Comparison of ENCODE assay signal across 14 mouse cellular contexts in genomic region chr2:73357004-73357403, GRCm38 (mm10). TPM values are rescaled to one million over a fixed set of nuclear protein-coding genes. Genes with fewer than 3 reads are reported as not detected.
A peak's percentile ranks its signal among the peaks of the same experiment; 100 is the strongest.
DNase-seq lines count a peak whose midpoint lies in the region; ATAC-seq lines count a peak whose summit lies in the region.
"Had no signal": no experiment of that assay in that cellular context is flagged by ENCODE, and none has a peak within 500 bp of the region (broad histone marks: within the 10 kb centered on the region; RNA-seq: fewer than 3 reads in every experiment).

No protein-coding gene starts in this region.

- no peaks in the 10 kb centered on the region for H3K9me3 ChIP-seq in heart, embryonic 13.5 days
- H3K9me3 ChIP-seq in heart, embryonic 10.5 days = no peaks in the 10 kb centered on the region
- H3K9me3 ChIP-seq in lung, embryonic 16.5 days (ENCODE audit: control insufficient read depth, low read length) = no peaks in the 10 kb centered on the region
- H3K9me3 ChIP-seq in intestine, embryonic 16.5 days (ENCODE audit: control insufficient read depth, low read length) = no peaks in the 10 kb centered on the region
- H3K9me3 ChIP-seq in midbrain, embryonic 15.5 days = no peaks in the 10 kb centered on the region
- H3K9me3 ChIP-seq: forebrain, embryonic 12.5 days had no signal

- peaks cover 3% of the 10 kb centered on the region for H3K4me1 ChIP-seq in heart, embryonic 13.5 days
- peaks cover 3% of the 10 kb centered on the region for H3K4me1 ChIP-seq in heart, embryonic 10.5 days
- peaks cover 2% of the 10 kb centered on the region; the same call in 1 of the 2 replicates for H3K4me1 ChIP-seq in lung, embryonic 16.5 days (replicated peaks; ENCODE audit: control insufficient read depth, insufficient read depth, low read length)
- no peaks in the 10 kb centered on the region for H3K4me1 ChIP-seq in intestine, embryonic 16.5 days (ENCODE audit: control insufficient read depth, insufficient read depth, low read length)
- no peaks in the 10 kb centered on the region for H3K4me1 ChIP-seq in midbrain, embryonic 15.5 days

- no peak overlapping the region for H3K9ac ChIP-seq in heart, embryonic 13.5 days
- peak overlapping the region; percentile 35; the same call in 1 of the 2 replicates for H3K9ac ChIP-seq in lung, embryonic 16.5 days (ENCODE audit: low read length)
- no peak overlapping the region for H3K9ac ChIP-seq in intestine, embryonic 16.5 days (ENCODE audit: low read depth, low read length)
- no peak overlapping the region for H3K9ac ChIP-seq in midbrain, embryonic 15.5 days
- H3K9ac ChIP-seq: forebrain, embryonic 12.5 days had no signal

- no peaks in the 10 kb centered on the region for H3K36me3 ChIP-seq in heart, embryonic 13.5 days
- H3K36me3 ChIP-seq in heart, embryonic 10.5 days = 0 out of 2 replicates have a peak, but pooled peaks cover 3% of the 10 kb centered on the region
- no peaks in the 10 kb centered on the region for H3K36me3 ChIP-seq in lung, embryonic 16.5 days (ENCODE audit: control insufficient read depth, insufficient read depth, low read length)
- no peaks in the 10 kb centered on the region for H3K36me3 ChIP-seq in intestine, embryonic 16.5 days (ENCODE audit: control insufficient read depth, insufficient read depth, low read length)
- 0 out of 2 replicates have a peak, but pooled peaks cover 3% of the 10 kb centered on the region for H3K36me3 ChIP-seq in midbrain, embryonic 15.5 days (replicated peaks)
- H3K36me3 ChIP-seq: forebrain, embryonic 12.5 days had no signal

- no peak for ATAC-seq in heart, embryonic 13.5 days (ENCODE audit: extremely low read depth, insufficient number of reproducible peaks, low FRiP score, low TSS enrichment)
- no peak for ATAC-seq in lung, embryonic 16.5 days (ENCODE audit: low read depth)
- ATAC-seq in intestine, embryonic 16.5 days = no peak
- ATAC-seq in midbrain, embryonic 15.5 days (replicated peaks) = no peak
- ATAC-seq in granulocyte monocyte progenitor cell, adult 5-6 weeks (replicated peaks; ENCODE audit: poor library complexity, severe bottlenecking) = no peak
- ATAC-seq: Patski had no signal

- H3K4me3 ChIP-seq in heart, embryonic 13.5 days = no peak overlapping the region
- no peak overlapping the region for H3K4me3 ChIP-seq in heart, embryonic 10.5 days
- H3K4me3 ChIP-seq in lung, embryonic 16.5 days (ENCODE audit: low read length) = 0 out of 2 replicates have a peak overlapping the region, but pooled peaks have one; percentile 6
- no peak overlapping the region for H3K4me3 ChIP-seq in intestine, embryonic 16.5 days (ENCODE audit: low read length)
- H3K4me3 ChIP-seq in midbrain, embryonic 15.5 days = no peak overlapping the region
- H3K4me3 ChIP-seq: forebrain, embryonic 12.5 days had no signal

- H3K27ac ChIP-seq in heart, embryonic 13.5 days (replicated peaks) = no peak overlapping the region
- no peak overlapping the region for H3K27ac ChIP-seq in heart, embryonic 10.5 days
- no peak overlapping the region for H3K27ac ChIP-seq in lung, embryonic 16.5 days (ENCODE audit: low read length)
- no peak overlapping the region for H3K27ac ChIP-seq in intestine, embryonic 16.5 days (ENCODE audit: low read length)
- H3K27ac ChIP-seq in midbrain, embryonic 15.5 days = no peak overlapping the region
- H3K27ac ChIP-seq: forebrain, embryonic 12.5 days; kidney, postnatal 0 days; macrophage had no signal

- 70% methylated on average over 18 of the region's 18 CpGs for WGBS in heart, embryonic 13.5 days
- WGBS in heart, embryonic 10.5 days = 70% methylated on average over 18 of the region's 18 CpGs
- WGBS in lung, embryonic 16.5 days = 61% methylated on average over 18 of the region's 18 CpGs
- 63% methylated on average over 18 of the region's 18 CpGs for WGBS in intestine, embryonic 16.5 days
- 83% methylated on average over 18 of the region's 18 CpGs for WGBS in midbrain, embryonic 15.5 days

- no peaks in the 10 kb centered on the region for H3K27me3 ChIP-seq in heart, embryonic 13.5 days (replicated peaks)
- H3K27me3 ChIP-seq in heart, embryonic 10.5 days (ENCODE audit: insufficient read depth, poor library complexity, severe bottlenecking) = no peaks in the 10 kb centered on the region
- no peaks in the 10 kb centered on the region for H3K27me3 ChIP-seq in lung, embryonic 16.5 days (ENCODE audit: control insufficient read depth, insufficient read depth, low read depth, low read length)
- no peaks in the 10 kb centered on the region for H3K27me3 ChIP-seq in intestine, embryonic 16.5 days (replicated peaks; ENCODE audit: control insufficient read depth, insufficient read depth, low read length)
- no peaks in the 10 kb centered on the region for H3K27me3 ChIP-seq in midbrain, embryonic 15.5 days (replicated peaks)
- H3K27me3 ChIP-seq: forebrain, embryonic 12.5 days; Patski had no signal

- DNase-seq in heart, embryonic 10.5 days (ENCODE audit: low spot score) = no peak
- DNase-seq in lung, postnatal 36 days = no peak
- DNase-seq in left cerebral cortex, adult 8-10 months (ENCODE audit: low spot score in 2 of 2) = no peak
- DNase-seq: right cerebral cortex, postnatal 4 days; thymus, postnatal 25 days had no signal

- H3K4me2 ChIP-seq in heart, embryonic 13.5 days = 0 out of 2 replicates have a peak overlapping the region, but pooled peaks have one; percentile 24
- H3K4me2 ChIP-seq in lung, embryonic 16.5 days (ENCODE audit: low read depth, low read length) = peak overlapping the region; percentile 29
- H3K4me2 ChIP-seq in intestine, embryonic 16.5 days (ENCODE audit: low read depth, low read length) = peak overlapping the region; percentile 11; the same call in 1 of the 2 replicates
- no peak overlapping the region for H3K4me2 ChIP-seq in midbrain, embryonic 15.5 days
- H3K4me2 ChIP-seq: forebrain, embryonic 12.5 days had no signal

RNA-seq across cellular contexts. Expression of gene Gpr155, which starts 29.4 kb away (rescaled TPM):
- 4.8 and 4.9 TPM in 2 replicates for polyA plus RNA-seq in heart, embryonic 13.5 days (2015; fragmentation: Nextera tagmentation; extraction: Ambion mirVana)
- polyA plus RNA-seq in heart, embryonic 10.5 days (2016; fragmentation: Nextera tagmentation; extraction: Ambion mirVana) = 3.5 and 4.7 TPM in 2 replicates
- 5.6 and 6.3 TPM in 2 replicates for polyA plus RNA-seq in lung, embryonic 16.5 days (2015; fragmentation: Nextera tagmentation; extraction: Ambion mirVana)
- 15.1 and 17.5 TPM in 2 replicates for polyA plus RNA-seq in intestine, embryonic 16.5 days (2015; fragmentation: Nextera tagmentation; extraction: Ambion mirVana)
- total RNA-seq in left cerebral cortex, adult 8-10 months (2022) = 10 to 100 TPM; 43.1 to 50.3 (median 45.5) TPM
- polyA plus RNA-seq in midbrain, embryonic 15.5 days (2015; fragmentation: Nextera tagmentation; extraction: Ambion mirVana) = 12.7 and 14.0 TPM in 2 replicates
- total RNA-seq in granulocyte monocyte progenitor cell, adult 5-6 weeks (2014; fragmentation: Nextera tagmentation) = not detected in 2 replicates
- not detected in 2 replicates for total RNA-seq in granulocyte monocyte progenitor cell, adult 5-6 weeks (2017)

RNA-seq across cellular contexts. Expression of gene Cir1, which starts 44.5 kb away (rescaled TPM):
- polyA plus RNA-seq in heart, embryonic 13.5 days (2015; fragmentation: Nextera tagmentation; extraction: Ambion mirVana) = 14.5 and 16.9 TPM in 2 replicates
- 9.7 and 12.0 TPM in 2 replicates for polyA plus RNA-seq in heart, embryonic 10.5 days (2016; fragmentation: Nextera tagmentation; extraction: Ambion mirVana)
- 24.6 and 25.0 TPM in 2 replicates for polyA plus RNA-seq in lung, embryonic 16.5 days (2015; fragmentation: Nextera tagmentation; extraction: Ambion mirVana)
- polyA plus RNA-seq in intestine, embryonic 16.5 days (2015; fragmentation: Nextera tagmentation; extraction: Ambion mirVana) = 14.7 and 14.9 TPM in 2 replicates
- total RNA-seq in left cerebral cortex, adult 8-10 months (2022) = 10 to 100 TPM; 25.9 to 28.4 (median 28.0) TPM
- polyA plus RNA-seq in midbrain, embryonic 15.5 days (2015; fragmentation: Nextera tagmentation; extraction: Ambion mirVana) = 26.2 and 27.4 TPM in 2 replicates
- total RNA-seq in granulocyte monocyte progenitor cell, adult 5-6 weeks (2014; fragmentation: Nextera tagmentation) = 9.9 and 11.6 TPM in 2 replicates
- total RNA-seq in granulocyte monocyte progenitor cell, adult 5-6 weeks (2017) = 14.0 and 14.1 TPM in 2 replicates

RNA-seq across cellular contexts. Expression of gene Scrn3, which starts 44.6 kb away (rescaled TPM):
- polyA plus RNA-seq in heart, embryonic 13.5 days (2015; fragmentation: Nextera tagmentation; extraction: Ambion mirVana) = 12.0 and 14.3 TPM in 2 replicates
- polyA plus RNA-seq in heart, embryonic 10.5 days (2016; fragmentation: Nextera tagmentation; extraction: Ambion mirVana) = 15.1 and 16.6 TPM in 2 replicates
- polyA plus RNA-seq in lung, embryonic 16.5 days (2015; fragmentation: Nextera tagmentation; extraction: Ambion mirVana) = 21.0 and 21.8 TPM in 2 replicates
- polyA plus RNA-seq in intestine, embryonic 16.5 days (2015; fragmentation: Nextera tagmentation; extraction: Ambion mirVana) = 16.6 and 16.9 TPM in 2 replicates
- 10 to 100 TPM; 21.0 to 29.3 (median 24.2) TPM for total RNA-seq in left cerebral cortex, adult 8-10 months (2022)
- polyA plus RNA-seq in midbrain, embryonic 15.5 days (2015; fragmentation: Nextera tagmentation; extraction: Ambion mirVana) = 6.9 and 7.7 TPM in 2 replicates
- total RNA-seq in granulocyte monocyte progenitor cell, adult 5-6 weeks (2014; fragmentation: Nextera tagmentation) = 5.5 and 9.2 TPM in 2 replicates
- total RNA-seq in granulocyte monocyte progenitor cell, adult 5-6 weeks (2017) = 9.0 and 9.6 TPM in 2 replicates
